Mouse (Mus musculus): Measurements from ENCODE around the gene Krt78.

GRCm38 (mm10) chr15:101954187-101954586, at the start of gene Krt78:
- TF ChIP-seq CTCF (IDR thresholded peaks at IDR 0.05; ENCODE audit: borderline replicate concordance, insufficient read depth, low read length), result no peak
- no peak for TF ChIP-seq POLR2A (IDR thresholded peaks at IDR 0.05; ENCODE audit: low read depth, low read length)

Measured in embryonic fibroblast, embryonic 13.5 days (primary cell).